Mouse (Mus musculus): ENCODE results near the gene Map1s. TPM values are rescaled to one million over a fixed set of nuclear protein-coding genes. Genes with fewer than 3 reads are reported as not detected.
"Not testable (repeated sequence)": the region's sequence is repeated elsewhere in the genome, so short reads cannot be mapped to it uniquely, and the experiment has no call there.

The Map1s gene
- total RNA-seq, 2 experiments from 2014 or later, result 2.2 to 2.3 TPM

- no peak for ATAC-seq (replicated peaks; ENCODE audit: low FRiP score, poor library complexity, severe bottlenecking)
Measured at GRCm38 (mm10) chr8:70874441-70874840, 31.3 kb upstream of the Map1s start.

- ATAC-seq (replicated peaks; ENCODE audit: low FRiP score, poor library complexity, severe bottlenecking), result no peak
Measured at GRCm38 (mm10) chr8:70876382-70876781, 29.4 kb upstream of the Map1s start.

GRCm38 (mm10) chr8:70878178-70878577, 27.6 kb upstream of the Map1s start:
- ATAC-seq (replicated peaks; ENCODE audit: low FRiP score, poor library complexity, severe bottlenecking), result no peak

- no peak for ATAC-seq (replicated peaks; ENCODE audit: low FRiP score, poor library complexity, severe bottlenecking)
Measured at GRCm38 (mm10) chr8:70879500-70879899, 26.2 kb upstream of the Map1s start.

GRCm38 (mm10) chr8:70880126-70880525, 25.6 kb upstream of the Map1s start:
- ATAC-seq (replicated peaks; ENCODE audit: low FRiP score, poor library complexity, severe bottlenecking), result no peak

GRCm38 (mm10) chr8:70880546-70880945, 25.2 kb upstream of the Map1s start:
- ATAC-seq (replicated peaks; ENCODE audit: low FRiP score, poor library complexity, severe bottlenecking), result no peak

GRCm38 (mm10) chr8:70884186-70884585, 21.5 kb upstream of the Map1s start:
- ATAC-seq (replicated peaks; ENCODE audit: low FRiP score, poor library complexity, severe bottlenecking), result no peak

GRCm38 (mm10) chr8:70884683-70885082, 21.0 kb upstream of the Map1s start:
- no peak for ATAC-seq (replicated peaks; ENCODE audit: low FRiP score, poor library complexity, severe bottlenecking)

- ATAC-seq (replicated peaks; ENCODE audit: low FRiP score, poor library complexity, severe bottlenecking), result no peak
Measured at GRCm38 (mm10) chr8:70885612-70886011, 20.1 kb upstream of the Map1s start.

GRCm38 (mm10) chr8:70887669-70888068, 18.1 kb upstream of the Map1s start:
- ATAC-seq (replicated peaks; ENCODE audit: low FRiP score, poor library complexity, severe bottlenecking), result 0 out of 2 replicates have a peak, but pooled peaks have one; percentile 43

- ATAC-seq (replicated peaks; ENCODE audit: low FRiP score, poor library complexity, severe bottlenecking), result no peak
Measured at GRCm38 (mm10) chr8:70890656-70891055, 15.1 kb upstream of the Map1s start.

GRCm38 (mm10) chr8:70891356-70891755, 14.4 kb upstream of the Map1s start:
- ATAC-seq (replicated peaks; ENCODE audit: low FRiP score, poor library complexity, severe bottlenecking), result no peak

GRCm38 (mm10) chr8:70892022-70892895, 13.5 kb upstream of the Map1s start, which contains the start of gene Slc5a5:
Gene Slc5a5 (minus strand): TSS chr8:70892757.
- no peak for ATAC-seq (replicated peaks; ENCODE audit: low FRiP score, poor library complexity, severe bottlenecking)

- no peak for ATAC-seq (replicated peaks; ENCODE audit: low FRiP score, poor library complexity, severe bottlenecking)
Measured at GRCm38 (mm10) chr8:70892896-70893655, 12.7 kb upstream of the Map1s start.

- ATAC-seq (replicated peaks; ENCODE audit: low FRiP score, poor library complexity, severe bottlenecking), result 0 out of 2 replicates have a peak, but pooled peaks have one; percentile 27
Measured at GRCm38 (mm10) chr8:70893656-70894384, 11.9 kb upstream of the Map1s start.

- no peak for ATAC-seq (replicated peaks; ENCODE audit: low FRiP score, poor library complexity, severe bottlenecking)
Measured at GRCm38 (mm10) chr8:70894385-70894720, 11.4 kb upstream of the Map1s start.

- no peak for ATAC-seq (replicated peaks; ENCODE audit: low FRiP score, poor library complexity, severe bottlenecking)
Measured at GRCm38 (mm10) chr8:70894771-70895545, 10.8 kb upstream of the Map1s start.

GRCm38 (mm10) chr8:70895571-70896259, 10.0 kb upstream of the Map1s start:
- ATAC-seq (replicated peaks; ENCODE audit: low FRiP score, poor library complexity, severe bottlenecking), result not testable (repeated sequence)
